Mouse (Mus musculus) heart, embryonic 16.5 days (tissue): ENCODE results near the gene Arpc4. TPM values are rescaled to one million over a fixed set of nuclear protein-coding genes. Genes with fewer than 3 reads are reported as not detected.
A peak's percentile ranks its signal among the peaks of the same experiment; 100 is the strongest.

Source experiments
- ATAC-seq: fragments of 200-750 bp; cut with Nextera tagmentation; replicated peaks from 2 replicates; pipeline ENCODE4 v1.8.0; 2017; ENCODE audit warnings: moderate number of reproducible peaks; ENCODE audit not compliant: insufficient read depth, low FRiP score; ENCODE audit errors: extremely low read depth
- H3K27ac ChIP-seq: fragments of 300-500 bp; sonication (generic); 2 replicates; pipeline ENCODE4 v1.5.1; 2014; ENCODE audit warnings: mild to moderate bottlenecking, low read length, control low read depth, moderate library complexity
- H3K27me3 ChIP-seq: fragments of 300-500 bp; sonication (generic); 2 replicates; pipeline ENCODE4 v1.6.1; 2014; ENCODE audit warnings: low read length, mixed read lengths; ENCODE audit not compliant: control insufficient read depth, insufficient read depth
- H3K36me3 ChIP-seq: fragments of 300-500 bp; sonication (generic); 2 replicates; pipeline ENCODE4 v1.6.1; 2014; ENCODE audit not compliant: control insufficient read depth, insufficient read depth
- H3K4me1 ChIP-seq: fragments of 300-500 bp; sonication (generic); 2 replicates; pipeline ENCODE4 v1.6.1; 2014; ENCODE audit warnings: low read length, mixed read lengths; ENCODE audit not compliant: control insufficient read depth, insufficient read depth
- H3K4me2 ChIP-seq: fragments of 300-500 bp; sonication (generic); 2 replicates; pipeline ENCODE4 v1.6.1; 2014; ENCODE audit warnings: low read depth, mild to moderate bottlenecking, control low read depth, low read length
- H3K4me3 ChIP-seq: fragments of 300-500 bp; sonication (generic); 2 replicates; pipeline ENCODE4 v1.5.1; 2014; ENCODE audit warnings: mild to moderate bottlenecking, control low read depth, low read length
- H3K9ac ChIP-seq: fragments of 300-500 bp; sonication (generic); 2 replicates; pipeline ENCODE4 v1.6.1; 2014; ENCODE audit warnings: low read length, control low read depth
- H3K9me3 ChIP-seq: fragments of 300-500 bp; sonication (generic); replicated peaks from 2 replicates; pipeline ENCODE4 v1.6.1; 2016; ENCODE audit warnings: low read length; ENCODE audit not compliant: control insufficient read depth
- WGBS: fragments of 180-500 bp; shearing (Covaris S2); extraction: QIAGEN DNeasy Blood & Tissue Kit; methylation state at CpG from one replicate; pipeline ENCODE4 v1.1.7; 2014; 5-methylcytosine and 5-hydroxymethylcytosine counted together
- polyA plus RNA-seq: library from polyadenylated mRNA; unstranded; fragments of >200 nt; fragmentation: Nextera tagmentation; extraction: Ambion mirVana; gene quantifications from 2 replicates; pipeline ENCODE4 v1.2.1, GENCODE M21; 2015

Arpc4 gene
- polyA plus RNA-seq, 1 experiment from 2014 or later: 250 TPM

DNA sequence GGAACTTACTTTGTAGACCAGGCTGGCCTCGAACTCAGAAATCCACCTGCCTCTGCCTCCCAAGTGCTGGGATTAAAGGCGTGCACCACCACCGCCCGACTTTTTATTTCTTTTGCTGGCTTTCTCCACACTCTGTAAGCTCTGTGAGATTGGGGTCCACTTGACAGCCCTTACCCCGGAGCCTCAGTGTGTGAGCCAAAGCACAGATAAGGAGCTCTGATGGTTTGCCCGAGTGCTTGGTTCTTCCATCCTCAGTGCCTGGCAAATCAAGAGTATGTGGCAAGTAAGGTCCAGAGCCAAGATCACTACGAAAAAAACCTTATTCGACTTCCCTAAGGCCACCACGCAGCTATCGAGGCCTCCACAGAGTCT lies 14.1 kb downstream of the Arpc4 start:
- peak overlapping the region; percentile 68 for H3K9ac ChIP-seq
- ATAC-seq: no peak
- WGBS: 19% methylated on average over 10 of the region's 10 CpGs
- H3K4me3 ChIP-seq: peak overlapping the region; percentile 60
- H3K27me3 ChIP-seq: no peaks in the 10 kb centered on the region
- H3K27ac ChIP-seq: no peak overlapping the region
- peaks cover 12% of the 10 kb centered on the region; the same call in 1 of the 2 replicates for H3K4me1 ChIP-seq
- H3K36me3 ChIP-seq: peaks cover 35% of the 10 kb centered on the region
- H3K4me2 ChIP-seq: peak overlapping the region; percentile 95
- H3K9me3 ChIP-seq: no peaks in the 10 kb centered on the region

DNA sequence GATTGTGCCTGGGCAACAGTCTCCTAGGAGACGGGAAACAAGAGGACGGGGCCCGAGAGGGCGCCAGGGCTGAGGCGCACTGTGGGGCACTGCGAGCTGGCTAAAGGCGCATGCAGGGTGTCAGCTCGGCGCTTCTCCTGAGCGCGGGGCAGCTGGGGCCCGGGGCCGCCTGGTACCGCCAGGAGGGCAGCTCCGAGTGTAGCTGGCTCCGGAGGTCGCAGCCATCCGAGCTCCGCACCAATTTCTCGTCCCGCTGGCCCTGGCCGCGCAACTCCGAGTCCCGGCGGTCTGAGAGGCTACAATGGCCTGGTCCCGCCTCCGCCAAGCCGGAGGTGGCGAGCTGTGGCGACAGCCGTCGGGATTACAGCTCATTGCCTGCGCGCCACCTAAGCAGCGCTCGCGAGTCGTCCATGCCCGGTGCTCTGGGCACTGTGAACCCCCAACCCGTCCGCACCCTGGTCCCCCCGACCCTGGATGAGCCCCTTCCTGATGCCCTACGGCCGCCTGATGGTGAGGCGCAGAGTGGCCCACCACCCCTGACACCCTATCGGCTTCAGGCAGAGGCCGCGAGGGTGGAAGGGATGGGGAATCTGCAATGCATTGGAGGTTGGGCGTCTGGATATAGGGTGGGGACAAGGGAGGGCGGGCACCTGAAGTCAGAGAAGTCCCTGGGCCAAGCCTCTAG lies 14.6 kb downstream of the Arpc4 start:
- H3K4me1 ChIP-seq: peaks cover 12% of the 10 kb centered on the region; the same call in 1 of the 2 replicates
- WGBS: 4% methylated on average over 51 of the region's 51 CpGs

DNA sequence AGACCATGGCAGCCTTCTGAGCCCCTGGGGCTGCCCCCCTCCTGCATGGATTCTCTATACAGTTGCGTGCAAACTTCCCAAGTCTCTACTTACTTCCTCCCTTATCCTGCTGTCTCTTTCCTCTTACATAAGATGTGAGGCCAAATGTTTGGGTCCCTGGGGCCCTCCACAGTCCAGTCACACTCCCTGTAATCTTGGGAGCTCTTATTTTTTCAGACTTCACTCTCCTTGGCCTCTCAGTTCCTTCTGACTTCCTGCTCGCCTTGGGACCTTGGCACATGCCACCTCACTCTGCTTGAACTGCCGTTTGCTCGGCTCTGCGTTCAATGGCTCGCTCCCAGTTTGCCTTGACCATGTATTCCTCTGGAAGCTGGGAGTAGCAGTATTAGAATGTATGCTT lies 16.0 kb downstream of the Arpc4 start:
- Histone ChIP-seq H3K4me2 (no peak overlapping the region), H3K9ac (no peak overlapping the region), H3K9me3 (no peaks in the 10 kb centered on the region), H3K36me3 (peaks cover 19% of the 10 kb centered on the region), H3K27me3 (no peaks in the 10 kb centered on the region), H3K27ac (no peak overlapping the region), H3K4me1 (peaks cover 12% of the 10 kb centered on the region; the same call in 1 of the 2 replicates), H3K4me3 (no peak overlapping the region)
- WGBS: 80% methylated on average over 6 of the region's 6 CpGs
- no peak for ATAC-seq

More for the DNA sequence above, 14.6 kb downstream of the Arpc4 start:
- Histone ChIP-seq H3K4me3 (peak overlapping the region; percentile 60), H3K9ac (peak overlapping the region; percentile 68), H3K36me3 (peaks cover 30% of the 10 kb centered on the region), H3K27me3 (no peaks in the 10 kb centered on the region), H3K9me3 (no peaks in the 10 kb centered on the region), H3K4me2 (peak overlapping the region; percentile 95), H3K27ac (no peak overlapping the region; the same call in 1 of the 2 replicates)
- ATAC-seq: peak; percentile 80

DNA sequence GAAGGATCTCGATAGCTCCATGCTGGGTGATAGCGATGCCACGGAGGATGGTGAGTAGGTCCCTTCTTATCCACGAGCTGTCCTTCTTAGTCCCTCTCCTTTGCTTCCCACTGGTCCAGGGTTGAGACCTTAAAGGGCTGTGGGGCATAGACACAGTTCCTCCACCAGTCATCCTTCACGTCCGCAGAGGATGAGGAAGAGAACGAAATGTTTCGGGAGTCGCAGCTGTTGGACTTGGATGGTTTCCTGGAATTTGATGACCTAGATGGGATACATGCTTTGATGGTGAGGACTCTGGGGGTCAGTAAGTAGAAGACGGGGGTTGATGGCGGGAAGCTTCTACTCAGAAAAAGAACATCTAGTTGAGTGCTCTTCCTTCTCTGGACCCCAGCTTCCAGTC lies 16.9 kb downstream of the Arpc4 start:
- no peak overlapping the region for H3K4me3 ChIP-seq
- peaks cover 12% of the 10 kb centered on the region; the same call in 1 of the 2 replicates for H3K4me1 ChIP-seq
- no peak overlapping the region for H3K9ac ChIP-seq
- no peaks in the 10 kb centered on the region for H3K9me3 ChIP-seq
- no peaks in the 10 kb centered on the region for H3K27me3 ChIP-seq
- peaks cover 10% of the 10 kb centered on the region for H3K36me3 ChIP-seq
- WGBS: 90% methylated on average over 11 of the region's 11 CpGs
- no peak for ATAC-seq
- H3K27ac ChIP-seq: no peak overlapping the region
- H3K4me2 ChIP-seq: no peak overlapping the region

DNA sequence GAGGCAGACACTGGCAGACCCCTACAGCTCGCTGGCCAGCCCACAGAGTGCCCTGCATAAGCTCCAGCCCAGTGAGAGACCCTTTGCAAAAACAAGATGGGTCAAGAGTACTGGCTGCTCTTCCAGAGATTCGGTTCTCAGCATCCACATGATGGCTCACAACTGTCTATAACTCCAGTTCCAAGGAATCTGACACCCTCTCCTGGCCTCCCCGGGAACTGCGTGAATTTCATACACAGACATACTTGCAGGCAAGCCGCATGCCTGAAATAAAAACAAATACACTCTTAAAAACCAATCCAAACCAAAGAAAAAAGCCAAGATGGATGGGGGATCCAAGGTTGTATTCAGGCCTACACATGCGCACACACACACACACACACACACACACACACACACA lies 17.6 kb downstream of the Arpc4 start:
- Histone ChIP-seq H3K27me3 (no peaks in the 10 kb centered on the region), H3K27ac (no peak overlapping the region), H3K9me3 (no peaks in the 10 kb centered on the region), H3K4me2 (no peak overlapping the region), H3K4me1 (peaks cover 12% of the 10 kb centered on the region; the same call in 1 of the 2 replicates), H3K4me3 (no peak overlapping the region), H3K36me3 (peaks cover 5% of the 10 kb centered on the region), H3K9ac (no peak overlapping the region)
- WGBS: 92% methylated on average over 6 of the region's 6 CpGs
- no peak for ATAC-seq

DNA sequence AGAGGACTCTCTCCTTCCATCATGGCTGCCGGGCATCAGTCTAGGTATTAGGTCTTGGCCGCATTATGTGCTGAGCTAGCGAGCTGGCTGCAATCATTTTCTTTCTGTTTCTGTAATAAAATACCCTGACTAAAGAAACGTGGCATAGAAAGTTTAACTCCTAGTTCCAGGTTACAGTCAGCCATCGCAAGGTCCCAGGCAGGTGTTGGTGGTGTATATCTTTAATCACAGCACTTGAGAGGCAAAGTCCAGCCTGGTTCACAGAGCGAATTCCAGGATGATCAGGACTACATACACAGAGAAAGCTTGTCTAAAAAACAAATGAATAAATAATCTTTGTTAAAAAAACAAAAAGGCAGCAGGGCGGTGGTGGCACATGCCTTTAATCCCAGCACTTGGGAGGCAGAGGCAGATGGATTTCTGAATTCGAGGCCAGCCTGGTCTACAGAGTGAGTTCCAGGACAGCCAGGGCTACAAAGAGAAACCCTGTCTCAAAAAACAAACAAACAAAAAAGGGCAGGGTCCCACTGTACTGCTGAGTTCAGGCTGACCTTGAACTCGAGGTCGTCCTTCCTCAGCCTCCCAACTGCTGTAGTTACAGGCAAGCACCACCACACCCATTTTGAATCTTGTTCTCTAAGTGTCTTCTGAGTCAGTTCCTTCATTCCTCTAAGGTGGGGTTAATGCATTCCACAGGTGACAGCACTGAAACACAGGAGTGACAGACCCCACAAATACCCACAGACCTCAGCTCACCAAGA lies 18.5 kb downstream of the Arpc4 start:
- ATAC-seq: no peak
- Histone ChIP-seq H3K4me3 (no peak overlapping the region), H3K27me3 (no peaks in the 10 kb centered on the region), H3K4me1 (peaks cover 12% of the 10 kb centered on the region; the same call in 1 of the 2 replicates), H3K27ac (no peak overlapping the region), H3K9me3 (no peaks in the 10 kb centered on the region), H3K36me3 (peaks cover 3% of the 10 kb centered on the region; the same call in 1 of the 2 replicates), H3K9ac (no peak overlapping the region), H3K4me2 (no peak overlapping the region)
- 83% methylated on average over 10 of the region's 10 CpGs for WGBS

DNA sequence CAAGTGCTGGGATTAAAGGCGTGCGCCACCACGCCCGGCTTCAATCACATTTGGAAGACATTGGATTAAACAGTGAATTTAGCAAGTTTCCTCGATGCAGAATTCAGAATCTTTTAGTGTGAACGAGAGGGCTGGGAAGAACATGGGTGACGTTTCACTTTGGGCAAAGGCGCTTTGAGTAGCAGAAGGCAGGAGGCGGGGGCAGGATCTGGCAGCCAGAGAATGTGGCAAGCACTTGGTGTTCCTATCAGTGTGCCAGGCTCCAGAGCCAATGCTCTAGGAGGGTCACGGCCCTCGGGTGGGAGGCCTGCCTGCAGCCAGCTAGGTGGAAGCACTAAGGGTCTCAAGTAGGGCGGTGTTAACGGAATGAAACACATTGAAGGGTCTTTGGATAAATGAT lies 24.2 kb downstream of the Arpc4 start:
- ATAC-seq: no peak
- no peak overlapping the region for H3K4me3 ChIP-seq
- H3K4me1 ChIP-seq: no peaks in the 10 kb centered on the region
- H3K36me3 ChIP-seq: no peaks in the 10 kb centered on the region
- no peaks in the 10 kb centered on the region for H3K27me3 ChIP-seq
- 80% methylated on average over 13 of the region's 13 CpGs for WGBS
- no peak overlapping the region for H3K4me2 ChIP-seq
- H3K27ac ChIP-seq: no peak overlapping the region
- no peaks in the 10 kb centered on the region for H3K9me3 ChIP-seq
- H3K9ac ChIP-seq: no peak overlapping the region

DNA sequence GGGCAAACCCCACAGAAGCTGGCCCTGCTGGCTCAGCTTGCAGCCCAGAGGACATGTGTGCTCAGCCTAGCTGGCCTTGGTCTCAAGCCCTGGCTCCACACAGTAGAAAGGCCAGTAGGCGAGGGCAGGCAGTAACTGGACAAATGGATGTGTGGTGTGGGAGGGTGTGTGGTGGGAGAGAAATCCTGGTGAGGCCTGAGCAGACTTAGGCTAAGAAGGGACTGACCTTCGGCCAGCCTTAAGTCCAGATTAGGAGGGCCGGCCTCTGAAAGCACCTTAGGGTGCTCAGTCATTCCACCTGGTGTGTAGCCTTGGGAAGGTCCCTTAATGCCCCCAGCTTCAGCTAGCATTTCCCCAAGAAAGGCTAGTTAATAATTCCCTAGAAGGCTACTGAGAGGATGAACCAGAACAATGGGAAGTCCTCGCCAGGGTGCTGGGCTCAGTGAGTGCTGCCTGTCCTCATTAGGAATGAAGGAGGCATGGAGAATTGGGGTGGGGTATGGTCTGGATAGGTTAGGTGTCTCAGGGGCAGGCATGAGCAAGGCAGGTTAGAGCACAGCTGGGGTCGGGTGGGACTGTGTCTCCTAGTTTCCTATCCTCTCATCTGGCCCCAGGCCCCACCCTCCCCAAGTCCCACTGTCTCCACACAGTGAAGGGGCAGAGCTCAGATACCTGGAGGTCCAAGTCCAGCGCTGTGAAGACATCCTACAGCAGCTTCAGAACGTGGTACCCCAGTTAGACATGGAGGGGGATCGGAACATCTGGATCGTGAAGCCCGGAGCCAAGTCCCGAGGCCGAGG lies 26.9 kb downstream of the Arpc4 start:
- H3K4me3 ChIP-seq: no peak overlapping the region
- H3K4me2 ChIP-seq: no peak overlapping the region
- H3K9me3 ChIP-seq: no peaks in the 10 kb centered on the region
- no peaks in the 10 kb centered on the region for H3K4me1 ChIP-seq
- no peak overlapping the region for H3K27ac ChIP-seq
- no peaks in the 10 kb centered on the region for H3K36me3 ChIP-seq
- H3K27me3 ChIP-seq: no peaks in the 10 kb centered on the region
- 77% methylated on average over 12 of the region's 12 CpGs for WGBS
- no peak for ATAC-seq
- no peak overlapping the region for H3K9ac ChIP-seq
